Mouse (Mus musculus): Measurements from ENCODE around the gene Banf2.
A peak's percentile ranks its signal among the peaks of the same experiment; 100 is the strongest.

Banf2 gene

GRCm38 (mm10) chr2:144022441-144022840 lies 10.4 kb upstream of the Banf2 start:
- DNase-seq (ENCODE audit: extremely low spot score, low spot score), result no peak

GRCm38 (mm10) chr2:144025361-144025760 lies 7.5 kb upstream of the Banf2 start:
- no peak for DNase-seq (ENCODE audit: extremely low spot score, low spot score)

GRCm38 (mm10) chr2:144026456-144026855 lies 6.4 kb upstream of the Banf2 start:
- no peak for DNase-seq (ENCODE audit: extremely low spot score, low spot score)

DNA sequence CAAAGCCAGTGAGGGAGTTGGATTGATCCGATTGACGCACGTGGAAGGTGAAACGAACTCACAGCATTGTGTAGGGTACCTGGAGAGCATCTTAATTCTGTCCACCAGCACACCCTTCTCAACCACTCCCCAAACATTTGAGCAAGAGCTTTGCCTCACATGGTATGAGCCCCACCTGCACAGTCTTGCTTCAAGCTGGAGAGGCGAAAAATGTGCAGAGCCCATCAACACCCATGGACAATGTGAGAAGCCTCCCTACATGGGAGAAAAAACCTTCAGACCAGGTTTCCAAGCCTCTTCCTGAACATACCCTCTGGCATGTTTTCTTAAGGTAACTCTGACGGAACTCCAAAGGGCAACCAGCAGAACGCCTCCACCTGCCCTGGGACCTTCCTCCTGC lies 2.1 kb upstream of the Banf2 start:
- DNase-seq (ENCODE audit: extremely low spot score, low spot score), result no peak

- DNase-seq (ENCODE audit: extremely low spot score, low spot score), result no peak
Measured at GRCm38 (mm10) chr2:144044726-144045125, 11.9 kb downstream of the Banf2 start.

- no peak for DNase-seq (ENCODE audit: extremely low spot score, low spot score)
Measured at GRCm38 (mm10) chr2:144045756-144046560, 13.1 kb downstream of the Banf2 start.

DNA sequence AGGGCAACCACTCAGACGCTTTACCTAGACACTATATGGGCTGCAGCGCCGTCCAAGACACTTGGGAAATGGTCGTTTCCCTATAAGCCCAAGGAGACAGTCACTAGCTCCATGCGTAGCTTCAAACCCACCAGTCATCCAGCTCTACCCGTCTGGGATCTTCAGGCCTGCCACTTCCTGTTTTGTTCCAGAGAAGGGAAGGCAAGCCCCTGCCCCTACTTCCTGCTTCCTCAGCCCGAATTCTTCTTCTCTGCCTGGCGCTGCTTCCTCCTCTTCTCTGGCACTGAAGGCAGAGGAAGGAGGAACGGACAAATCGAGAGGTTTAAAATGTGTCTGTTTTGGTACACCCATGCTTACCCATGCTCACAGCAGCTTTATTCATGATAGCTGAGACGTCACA lies 14.1 kb downstream of the Banf2 start:
- DNase-seq (ENCODE audit: extremely low spot score, low spot score), result no peak

- DNase-seq (ENCODE audit: extremely low spot score, low spot score), result no peak
Measured at GRCm38 (mm10) chr2:144050146-144050680, 17.4 kb downstream of the Banf2 start.

DNA sequence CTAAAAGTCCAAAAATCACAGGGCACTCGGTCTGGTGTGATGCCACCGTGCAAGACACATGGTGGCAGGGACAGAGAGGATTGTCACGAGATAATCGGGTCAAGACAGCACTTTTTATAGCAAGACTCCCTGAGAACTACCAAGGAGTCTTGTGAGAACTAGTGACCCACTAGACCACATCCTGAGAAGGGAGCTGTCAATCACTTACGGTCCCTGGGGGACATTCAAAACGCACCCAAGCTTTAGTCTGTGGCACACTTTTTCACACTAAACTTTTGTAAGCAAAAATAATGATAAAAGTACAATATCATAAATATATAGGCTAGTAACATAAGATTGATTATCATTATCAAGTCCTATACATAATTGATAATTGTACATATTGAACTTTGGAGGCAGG lies 18.0 kb downstream of the Banf2 start:
- DNase-seq (ENCODE audit: extremely low spot score, low spot score), result no peak

GRCm38 (mm10) chr2:144052410-144053065 lies 19.7 kb downstream of the Banf2 start:
- no peak for DNase-seq (ENCODE audit: extremely low spot score, low spot score)

- no peak for DNase-seq (ENCODE audit: extremely low spot score, low spot score)
Measured at GRCm38 (mm10) chr2:144057735-144058134, 24.9 kb downstream of the Banf2 start.

GRCm38 (mm10) chr2:144061701-144062100 lies 28.8 kb downstream of the Banf2 start:
- DNase-seq (ENCODE audit: extremely low spot score, low spot score), result no peak

DNA sequence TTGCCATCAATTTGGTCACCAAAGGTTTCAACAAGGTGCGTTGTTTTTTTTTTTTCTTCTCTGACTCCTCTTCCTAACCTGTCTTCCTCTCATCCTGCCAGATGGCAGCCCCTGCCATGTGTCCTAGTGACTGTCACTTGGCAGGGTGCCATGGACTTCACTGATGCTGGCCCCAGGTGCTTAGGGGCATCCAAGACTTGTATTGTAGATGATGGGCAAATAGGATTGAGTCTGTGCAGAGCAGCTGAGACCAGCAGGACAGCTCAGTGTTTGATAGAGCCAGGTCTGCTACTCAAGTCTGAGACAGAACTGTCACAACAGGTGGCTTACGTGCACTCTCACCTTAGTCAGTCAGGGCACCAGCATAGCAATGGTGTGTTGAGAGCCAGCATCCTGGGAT lies 32.6 kb downstream of the Banf2 start:
- DNase-seq (ENCODE audit: extremely low spot score, low spot score), result no peak

- DNase-seq (ENCODE audit: extremely low spot score, low spot score), result no peak
Measured at GRCm38 (mm10) chr2:144069663-144070062, 36.8 kb downstream of the Banf2 start.

DNA sequence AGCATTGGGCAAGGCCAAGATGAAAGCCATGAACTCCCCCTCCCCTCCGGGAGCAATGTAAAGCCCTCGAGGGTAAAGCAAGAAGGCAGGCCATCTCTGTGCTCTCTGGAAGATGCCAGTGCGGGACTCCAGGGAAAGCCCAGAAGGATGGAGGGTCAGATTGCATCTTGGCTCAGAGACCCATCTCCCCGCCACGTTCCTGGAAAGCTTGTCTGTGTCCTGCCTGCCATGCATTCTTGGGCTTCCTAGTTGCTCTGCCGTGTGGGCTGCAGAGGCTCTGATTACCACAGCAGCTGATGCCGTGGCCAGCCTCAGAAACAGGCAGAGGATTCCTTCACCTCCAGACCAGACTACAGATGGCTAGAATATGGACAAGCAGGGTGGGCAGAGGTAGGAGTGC lies 37.6 kb downstream of the Banf2 start:
- no peak for DNase-seq (ENCODE audit: extremely low spot score, low spot score)

DNA sequence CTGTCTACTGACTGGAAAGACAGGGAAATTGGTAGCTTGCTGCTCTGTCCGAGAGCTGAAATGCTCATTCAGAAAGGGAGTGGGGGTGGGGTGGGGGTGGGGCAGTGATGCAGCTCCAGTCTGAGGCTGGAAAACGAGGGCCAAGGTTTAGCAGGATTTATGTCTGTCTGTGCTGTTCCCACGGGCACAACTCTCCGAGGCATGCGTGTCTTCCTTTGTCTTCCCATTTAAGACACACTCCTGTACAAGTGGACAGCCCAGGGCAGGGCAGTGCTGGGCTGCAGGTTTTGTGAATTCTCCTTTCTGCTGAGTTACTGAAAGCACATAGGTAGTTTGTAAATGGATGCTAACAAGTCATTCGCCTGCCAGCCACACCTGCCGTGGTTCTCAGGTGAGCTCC lies 39.8 kb downstream of the Banf2 start:
- no peak for DNase-seq (ENCODE audit: extremely low spot score, low spot score)

DNA sequence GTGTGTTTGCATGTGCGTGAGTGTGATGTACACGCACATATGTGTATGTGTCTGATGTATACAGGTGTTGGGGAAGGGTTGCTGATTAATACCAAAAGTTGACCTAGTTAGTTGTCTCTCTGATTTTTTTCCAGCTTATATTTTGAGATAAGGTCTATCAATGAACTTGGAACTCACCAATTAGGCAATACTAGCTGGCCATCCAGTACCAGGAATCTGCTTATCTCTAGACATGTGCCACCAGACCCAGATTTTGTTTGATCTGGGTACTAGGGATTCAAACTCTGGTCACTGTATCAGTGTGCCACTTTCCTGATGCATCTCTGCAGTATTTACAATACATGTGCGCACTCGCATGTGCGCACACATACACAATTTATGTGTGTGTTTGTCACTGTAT lies 41.2 kb downstream of the Banf2 start:
- no peak for DNase-seq (ENCODE audit: extremely low spot score, low spot score)

DNA sequence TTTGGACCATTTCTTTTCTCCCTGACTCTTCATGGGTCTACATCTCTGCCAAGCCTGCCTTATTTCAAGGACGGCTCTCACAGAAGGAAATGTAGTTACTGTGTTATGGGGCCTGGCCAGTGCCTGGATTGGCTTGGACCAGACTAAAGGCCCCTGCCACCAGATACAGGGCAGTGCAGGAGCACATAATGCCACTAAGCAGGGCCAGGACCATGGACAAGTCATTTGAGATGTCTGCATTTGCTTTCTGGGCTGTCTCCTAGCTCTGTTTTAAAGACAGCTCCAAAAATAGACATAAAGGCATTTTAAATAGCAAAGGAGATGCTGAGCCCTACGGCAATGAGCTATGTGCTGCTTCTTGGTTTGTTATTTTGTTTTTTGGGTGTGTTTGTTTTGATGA lies 43.8 kb downstream of the Banf2 start:
- DNase-seq (ENCODE audit: extremely low spot score, low spot score), result no peak

- DNase-seq (ENCODE audit: extremely low spot score, low spot score), result no peak
Measured at GRCm38 (mm10) chr2:144078897-144079296, 46.0 kb downstream of the Banf2 start.

DNA sequence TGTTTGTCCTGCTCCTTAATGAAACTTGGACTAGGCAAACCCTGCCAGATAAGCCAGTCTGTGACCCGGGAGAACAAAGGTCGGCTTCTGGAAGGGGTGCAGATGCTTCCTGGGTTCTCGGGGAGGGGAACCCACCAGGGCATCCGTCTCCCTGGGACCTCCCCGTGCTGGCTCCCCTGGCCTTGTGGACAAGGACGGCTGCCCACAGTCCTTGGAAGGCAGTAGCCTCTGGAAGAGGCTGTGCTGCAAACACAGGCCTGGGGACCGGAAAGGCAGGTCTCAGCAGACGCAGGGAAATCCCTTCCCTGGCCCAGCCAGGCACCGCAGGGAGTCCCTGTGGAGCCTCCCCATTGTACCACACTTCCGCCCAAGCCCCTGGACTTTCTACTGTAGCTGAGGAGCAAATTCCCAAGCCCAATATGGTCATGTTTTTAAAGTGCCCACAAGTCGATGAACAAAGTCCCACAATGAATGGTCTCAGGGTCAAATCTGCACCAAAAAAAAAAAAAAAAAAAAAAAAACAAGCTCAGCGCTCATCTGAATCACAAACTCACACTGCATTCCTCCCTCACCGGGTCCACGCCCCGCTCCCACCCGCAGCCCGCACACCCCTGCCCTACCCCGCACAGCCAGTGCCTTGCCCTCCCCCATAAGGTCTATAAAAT lies 53.5 kb downstream of the Banf2 start:
- peak; percentile 26 for DNase-seq (ENCODE audit: extremely low spot score, low spot score)

- DNase-seq (ENCODE audit: extremely low spot score, low spot score), result no peak
Measured at GRCm38 (mm10) chr2:144087899-144088584, 55.2 kb downstream of the Banf2 start.

DNA sequence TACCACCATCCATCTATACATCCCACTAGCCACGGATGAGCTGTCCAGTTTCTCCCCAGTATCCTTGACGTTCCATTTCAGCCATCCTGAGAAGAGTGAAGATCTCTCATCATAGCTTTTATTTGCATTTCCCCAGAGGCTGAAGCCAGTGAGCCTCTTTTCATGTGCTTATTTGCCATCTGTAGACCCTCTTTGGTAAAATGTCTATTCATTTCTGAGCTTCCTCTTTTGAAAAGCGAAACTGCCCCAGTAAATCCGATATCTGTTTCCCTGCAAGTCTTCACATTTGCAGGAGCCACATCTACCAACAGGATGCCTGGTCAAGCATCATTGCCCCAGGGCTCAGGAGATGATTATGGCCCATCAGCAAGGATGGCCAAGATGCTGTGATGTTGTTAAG lies 59.9 kb downstream of the Banf2 start:
- no peak for DNase-seq (ENCODE audit: extremely low spot score, low spot score)

Data from neural tube, embryonic 10.5 days (tissue).